Mouse (Mus musculus) G1E (cell line): ENCODE results near the gene Syn3.

Experiments
- CTCF ChIP-seq: IDR thresholded peaks from 2 replicates; pipeline ENCODE4 v1.5.1; 2012; ENCODE audit warnings: low read depth, low read length, inconsistent platforms, mixed read lengths
- POLR2AphosphoS5 ChIP-seq: IDR thresholded peaks from 2 replicates; pipeline ENCODE4 v1.6.1; 2012; ENCODE audit warnings: low read depth, low read length, inconsistent platforms; ENCODE audit not compliant: insufficient replicate concordance
- TAL1 ChIP-seq: conservative IDR thresholded peaks from 2 replicates; pipeline ENCODE4 v1.6.1; 2012; ENCODE audit warnings: low read depth, low read length, inconsistent platforms, mixed read lengths

DNA sequence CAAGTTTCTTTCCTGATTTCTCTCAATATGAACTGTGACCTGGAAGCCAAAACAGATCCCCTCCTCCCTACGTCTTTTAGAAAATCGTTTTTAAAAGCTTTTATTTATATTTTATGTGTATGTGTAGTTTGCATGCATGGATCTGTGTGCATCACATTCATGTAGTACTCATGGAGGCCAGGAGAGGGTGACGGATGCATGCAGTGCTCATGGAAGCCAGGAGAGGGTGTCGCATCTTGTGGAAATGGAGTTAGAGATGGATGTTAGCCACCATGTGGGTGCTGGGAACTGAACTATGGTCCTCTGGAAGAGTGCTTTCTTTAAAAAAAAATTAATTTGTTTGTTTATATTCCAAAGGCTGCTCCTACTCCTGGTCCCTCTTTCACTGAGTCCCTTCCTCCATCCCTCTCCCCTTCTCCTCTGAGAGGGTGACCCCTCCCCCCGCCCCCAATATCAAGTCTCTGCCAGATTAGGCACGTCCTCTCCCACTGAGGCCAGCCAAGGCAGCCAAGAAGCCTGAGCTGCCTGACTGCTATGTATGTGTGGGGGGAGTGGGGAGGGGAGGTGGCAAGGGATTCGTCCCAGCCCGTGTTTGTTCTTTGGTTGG, 442.3 kb downstream of the Syn3 start:
- TF ChIP-seq CTCF (no peak), POLR2AphosphoS5 (no peak), TAL1 (no peak)
